Mouse (Mus musculus): ENCODE results near the gene Bmp4.

The Bmp4 gene

GRCm38 (mm10) chr14:46390249-46390775, at the start of gene Bmp4:
TSS of gene Bmp4 (minus strand) at chr14:46390669.
- peak; percentile 56 to 73 for DNase-seq

DNA sequence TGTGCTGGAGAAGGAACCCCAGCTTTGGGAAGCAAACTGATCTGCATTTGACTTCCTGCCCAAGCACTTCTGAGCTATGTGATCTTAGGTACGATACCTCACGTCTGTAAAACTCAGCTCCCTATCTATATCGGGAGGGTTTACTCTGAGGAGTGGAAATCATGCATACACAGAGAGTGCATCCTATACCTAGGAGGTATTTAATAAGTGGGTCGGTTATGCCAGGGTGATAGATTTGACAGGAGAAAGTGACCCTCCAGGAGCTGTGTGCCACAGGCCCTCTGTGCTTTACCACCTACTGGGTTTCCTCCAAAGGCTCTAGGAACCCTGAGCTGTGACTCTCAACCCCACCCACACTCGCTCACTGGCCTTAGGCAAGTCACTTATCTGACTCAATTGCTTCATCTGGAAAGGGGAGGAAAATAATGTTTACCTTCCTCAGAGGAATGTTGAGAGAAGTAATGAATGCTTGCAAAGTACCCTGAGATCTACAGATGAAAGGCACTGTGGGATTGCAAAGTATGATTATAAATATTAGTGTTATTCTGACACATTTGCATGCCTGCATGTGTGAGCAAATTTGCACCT, 49.1 kb upstream of the Bmp4 start:
- DNase-seq: no peak

GRCm38 (mm10) chr14:46436471-46437090, 46.1 kb upstream of the Bmp4 start:
- DNase-seq: no peak

DNA sequence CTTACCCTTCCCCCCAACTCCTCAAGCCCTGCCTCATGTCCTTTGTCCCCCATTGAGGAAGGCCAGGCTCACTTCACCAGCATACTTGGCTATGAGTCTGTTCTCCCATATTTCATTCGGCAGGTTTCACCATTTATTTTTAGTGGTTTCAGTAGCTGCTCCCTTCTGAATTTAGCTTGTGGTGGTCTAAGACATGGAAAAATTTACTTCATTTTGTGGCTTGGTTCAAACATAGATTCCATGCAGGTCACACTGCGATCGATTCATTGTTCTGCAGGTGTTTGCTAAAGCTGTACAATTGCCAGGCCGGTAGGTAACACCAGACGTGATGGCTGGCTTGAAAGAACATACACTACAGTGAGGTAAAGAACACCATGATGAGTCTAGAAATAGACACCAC, 39.8 kb upstream of the Bmp4 start:
- DNase-seq: no peak

GRCm38 (mm10) chr14:46427251-46427650, 36.8 kb upstream of the Bmp4 start:
- DNase-seq: no peak

DNA sequence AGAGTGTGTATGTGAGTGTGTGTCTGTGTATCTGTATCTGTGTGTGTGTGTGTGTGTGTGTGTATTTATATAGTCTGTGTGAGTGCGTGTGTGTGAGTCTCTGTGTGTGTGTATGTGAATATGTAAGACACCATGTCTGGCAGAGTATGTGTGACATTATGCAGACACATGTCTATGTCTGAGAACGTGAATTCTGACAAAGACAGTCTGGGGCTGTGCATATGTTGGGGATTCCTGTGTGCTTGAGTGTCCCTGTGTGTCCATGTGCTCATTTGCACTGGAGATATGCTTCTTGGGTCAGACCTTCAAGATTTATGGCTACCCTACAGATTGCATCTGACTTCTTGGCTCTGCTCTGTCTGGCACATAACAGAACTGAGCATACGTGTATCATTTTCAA, 31.4 kb upstream of the Bmp4 start:
- no peak for DNase-seq

DNA sequence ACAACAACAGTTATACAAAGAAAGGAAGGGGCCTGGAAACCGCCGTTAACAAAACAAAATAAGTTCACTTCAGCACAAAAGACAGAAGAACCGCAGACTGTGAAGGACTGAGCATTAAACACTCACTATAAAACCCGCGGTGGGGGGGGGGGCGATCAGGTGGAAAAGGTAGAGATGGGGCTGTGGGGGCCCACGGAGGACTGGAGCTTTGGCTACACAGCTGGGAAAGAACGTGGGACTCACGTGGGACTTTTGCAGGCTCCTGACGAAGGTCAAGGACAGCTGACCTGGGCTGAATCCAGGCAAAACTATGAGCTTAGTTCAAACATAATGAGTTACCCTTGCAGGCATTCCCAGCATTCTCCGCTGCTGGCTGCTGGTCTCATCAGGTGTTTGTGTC, 28.8 kb upstream of the Bmp4 start:
- DNase-seq: peak; percentile 47 to 51

- peak in 1 of 2 experiments; percentile 27 for DNase-seq
These were observed 28.1 kb upstream of the Bmp4 start for GRCm38 (mm10) chr14:46418371-46419097.

- no peak for DNase-seq
These were observed 22.1 kb upstream of the Bmp4 start for GRCm38 (mm10) chr14:46412497-46413000.

- no peak for DNase-seq
These were observed 20.2 kb upstream of the Bmp4 start for GRCm38 (mm10) chr14:46410557-46411120.

DNA sequence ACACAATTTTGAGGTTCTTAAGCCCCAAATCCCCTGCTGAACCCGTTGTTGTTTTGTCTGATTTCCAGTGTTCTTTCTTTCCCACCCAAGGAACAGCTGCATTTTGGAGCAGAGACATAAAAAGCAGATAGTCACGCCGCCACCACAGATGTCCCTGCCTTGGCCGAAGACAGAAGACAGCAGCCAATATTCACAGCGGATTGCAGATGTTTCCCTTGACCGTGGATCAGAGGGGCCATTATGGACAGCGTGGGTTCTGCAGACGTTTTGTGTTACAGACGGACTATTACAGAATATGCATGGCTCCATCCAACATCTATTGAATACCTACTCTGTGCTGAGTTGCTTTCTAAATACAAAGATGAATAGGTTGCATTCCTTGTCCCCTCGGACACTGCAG, 18.5 kb upstream of the Bmp4 start:
- DNase-seq: no peak

- DNase-seq: no peak
These were observed 17.9 kb upstream of the Bmp4 start for GRCm38 (mm10) chr14:46408319-46408718.

DNA sequence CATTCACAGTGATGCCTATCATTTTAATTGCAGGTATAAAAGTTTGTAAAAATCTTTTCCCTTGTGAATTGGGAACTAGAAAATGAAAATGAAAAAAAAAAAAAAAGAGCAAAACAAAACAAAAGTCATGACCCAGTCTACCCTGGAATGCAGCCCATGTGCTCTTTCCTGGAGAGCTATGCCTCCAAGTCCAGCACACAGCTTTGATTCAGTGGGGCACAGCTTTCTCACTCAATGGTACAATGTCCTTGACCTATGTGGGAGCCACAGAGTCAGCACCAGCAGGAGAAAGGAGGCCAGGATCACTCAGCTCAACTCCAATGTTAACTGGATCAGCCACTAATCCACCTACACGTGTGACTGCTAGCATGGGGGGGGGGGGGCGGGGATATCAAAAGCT, 9.5 kb upstream of the Bmp4 start:
- DNase-seq: peak in 1 of 2 experiments; percentile 26

GRCm38 (mm10) chr14:46398091-46398695, 7.7 kb upstream of the Bmp4 start:
- DNase-seq: peak in 1 of 2 experiments; percentile 52

- DNase-seq: no peak
These were observed 1.2 kb upstream of the Bmp4 start for GRCm38 (mm10) chr14:46391621-46392170.

DNA sequence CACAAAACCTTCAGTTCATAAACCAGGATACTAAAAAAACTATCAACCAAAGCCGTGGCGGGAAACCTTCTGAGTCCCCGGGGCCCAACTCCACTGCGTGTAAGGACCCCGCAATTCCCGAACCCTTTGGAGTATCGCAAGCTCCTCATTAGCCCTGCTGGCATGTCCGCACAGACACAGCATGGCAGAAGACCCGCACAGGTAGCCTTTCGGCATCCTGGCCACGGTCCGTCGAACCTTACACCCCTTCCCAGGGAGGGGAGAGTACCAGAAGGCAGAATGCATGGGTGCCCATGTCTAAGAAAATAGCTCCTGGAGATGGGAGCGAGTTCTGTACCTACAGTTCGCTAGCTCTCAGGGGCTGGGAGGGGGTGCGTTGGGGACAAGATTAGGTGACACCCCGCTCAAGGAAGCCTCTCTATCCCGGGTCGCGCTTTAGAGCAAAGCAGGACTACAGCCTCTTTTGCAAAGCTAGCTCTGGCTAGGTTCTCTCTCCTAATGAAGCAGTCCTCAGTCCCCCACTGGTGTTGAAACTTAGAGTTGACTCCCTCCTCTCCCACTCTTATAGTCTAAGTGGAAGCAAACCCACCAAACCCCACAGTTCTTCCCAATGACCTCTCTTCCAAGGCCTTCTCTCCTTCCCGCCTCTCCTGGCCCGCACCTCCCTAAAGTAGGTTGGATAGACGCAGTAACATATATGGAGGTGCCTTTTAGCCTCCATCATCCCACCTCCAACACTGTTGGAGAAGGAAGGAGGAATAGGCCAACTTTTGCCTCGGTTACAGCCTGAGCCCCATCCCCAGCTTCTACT, 826 bp downstream of the Bmp4 start:
- no peak for DNase-seq

- DNase-seq: peak; percentile 65 to 82
These were observed 1.8 kb downstream of the Bmp4 start for GRCm38 (mm10) chr14:46388636-46389035.

DNA sequence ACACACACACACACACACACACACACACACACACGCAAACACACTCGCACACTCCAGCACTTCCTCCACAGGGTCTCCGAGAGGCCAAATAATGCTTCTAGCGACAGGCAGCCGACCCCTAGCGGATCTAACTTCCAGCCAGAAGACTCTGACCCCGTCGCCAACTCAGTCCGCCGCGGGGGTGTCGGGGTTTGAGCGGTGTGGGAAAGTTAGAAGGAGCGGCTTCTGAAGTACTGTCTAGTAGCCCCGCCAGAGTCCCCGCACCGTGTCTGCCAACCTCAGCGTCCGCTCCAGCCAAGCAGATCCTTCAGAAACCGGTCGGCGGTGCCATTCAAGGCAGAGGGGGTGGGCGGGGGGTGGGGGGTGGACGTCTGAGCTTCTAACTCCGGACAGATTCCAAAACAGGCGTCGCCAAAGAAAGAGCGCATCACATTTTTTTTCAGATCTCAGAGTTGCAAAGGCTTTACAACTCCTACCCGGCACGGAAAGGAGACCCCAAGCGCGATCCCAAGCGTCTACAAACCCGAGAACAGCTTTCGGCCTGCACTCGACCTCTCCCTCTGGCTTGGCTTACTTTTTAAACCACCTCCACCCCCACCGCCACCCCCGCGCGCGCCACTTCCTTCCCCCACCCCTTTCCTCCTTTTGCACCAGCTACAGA, 2.5 kb downstream of the Bmp4 start:
- peak; percentile 56 to 77 for DNase-seq

DNA sequence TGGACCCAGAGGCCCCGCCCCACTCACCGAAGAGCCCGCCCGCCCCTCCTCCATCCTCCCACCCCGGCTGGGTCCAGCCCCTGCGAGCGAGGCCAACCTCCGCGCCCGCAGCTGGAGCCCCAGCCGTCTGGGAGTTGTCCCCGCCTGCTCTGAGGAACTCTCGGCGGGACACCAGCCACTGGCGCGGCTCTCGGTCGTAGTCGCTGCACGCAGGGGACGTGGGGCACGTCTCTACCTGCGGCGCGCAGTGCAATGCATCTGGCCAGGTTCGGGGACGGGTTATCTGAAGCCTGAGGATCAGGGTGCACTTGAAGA, 3.2 kb downstream of the Bmp4 start:
- DNase-seq: peak; percentile 91 to 95

DNA sequence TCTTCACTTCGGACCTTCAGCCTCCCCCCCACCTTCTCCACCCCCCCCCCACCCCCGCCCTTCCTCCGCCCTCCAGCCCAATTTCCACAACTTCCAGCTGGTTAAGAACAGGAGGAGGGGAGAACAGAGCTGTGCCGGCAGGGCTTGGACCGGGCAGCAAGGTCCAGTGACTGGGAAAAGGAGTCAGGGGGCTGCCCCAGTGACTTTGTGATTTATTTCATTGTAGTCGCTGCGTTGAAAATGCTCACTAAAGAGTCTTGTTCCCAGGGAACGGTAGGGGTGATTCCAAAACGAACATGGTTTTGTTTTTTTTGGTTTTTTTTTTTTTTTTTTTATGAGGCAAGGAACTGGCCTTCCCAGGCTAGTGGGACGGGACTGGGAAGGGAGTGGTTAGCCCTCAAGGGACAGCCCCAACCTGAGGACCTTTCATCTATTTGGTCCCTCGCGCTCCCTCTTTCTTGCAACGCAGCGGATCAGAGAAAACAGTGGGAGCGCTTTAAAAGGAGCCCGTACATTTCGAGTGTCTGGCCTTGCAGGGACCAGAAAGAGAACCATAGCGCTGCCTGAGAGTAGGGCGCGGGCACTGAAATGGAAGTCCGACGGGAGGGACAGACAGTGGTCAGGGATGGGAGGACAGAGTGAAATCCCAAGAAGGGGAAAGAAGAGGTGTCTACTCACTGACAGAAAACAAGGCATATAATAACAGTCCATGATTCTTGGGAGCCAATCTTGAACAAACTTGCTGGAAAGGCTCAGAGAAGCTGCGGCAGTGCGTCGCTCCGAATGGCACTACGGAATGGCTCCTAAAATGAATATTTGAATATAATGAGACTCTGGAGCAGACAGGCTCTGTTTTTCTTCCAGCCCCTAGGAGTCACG, 3.8 kb downstream of the Bmp4 start:
- DNase-seq: peak; percentile 43 to 59

All from kidney, postnatal 36 days (tissue).